Mouse (Mus musculus): ENCODE data around the gene Fancm. TPM values are rescaled to one million over a fixed set of nuclear protein-coding genes. Genes with fewer than 3 reads are reported as not detected.
A peak's percentile ranks its signal among the peaks of the same experiment; 100 is the strongest.
"Not testable (repeated sequence)": the region's sequence is repeated elsewhere in the genome, so short reads cannot be mapped to it uniquely, and the experiment has no call there.

Fancm gene
- polyA plus RNA-seq, 1 experiment from 2014 or later: 13.4 TPM

GRCm38 (mm10) chr12:65073611-65074178 lies 1.7 kb upstream of the Fancm start, which contains the start of gene Fkbp3:
Gene Fkbp3, minus strand, starts transcription at chr12:65074007.
- Histone ChIP-seq H3K27ac (peak within 1 kb of the TSS; percentile 98), H3K4me1 (peaks cover 39% of the 10 kb centered on the region), H3K27me3 (ENCODE audit: poor library complexity, severe bottlenecking) (no peaks in the 10 kb centered on the region), H3K36me3 (replicated peaks) (peaks cover 41% of the 10 kb centered on the region), H3K9me3 (no peaks in the 10 kb centered on the region), H3K4me3 (peak within 1 kb of the TSS; percentile 85)
- peak; percentile 95 for DNase-seq (ENCODE audit: extremely low spot score, low spot score)
- WGBS: under 1% methylated on average over 49 of the region's 49 CpGs

GRCm38 (mm10) chr12:65074651-65075050 lies 752 bp upstream of the Fancm start:
- Histone ChIP-seq H3K27me3 (ENCODE audit: poor library complexity, severe bottlenecking) (no peaks in the 10 kb centered on the region), H3K36me3 (replicated peaks) (peaks cover 40% of the 10 kb centered on the region), H3K9me3 (no peaks in the 10 kb centered on the region), H3K27ac (peak overlapping the region; percentile 98), H3K4me1 (peaks cover 39% of the 10 kb centered on the region), H3K4me3 (peak overlapping the region; percentile 85)
- WGBS: 48% methylated on average over 7 of the region's 7 CpGs
- no peak for DNase-seq (ENCODE audit: extremely low spot score, low spot score)

DNA sequence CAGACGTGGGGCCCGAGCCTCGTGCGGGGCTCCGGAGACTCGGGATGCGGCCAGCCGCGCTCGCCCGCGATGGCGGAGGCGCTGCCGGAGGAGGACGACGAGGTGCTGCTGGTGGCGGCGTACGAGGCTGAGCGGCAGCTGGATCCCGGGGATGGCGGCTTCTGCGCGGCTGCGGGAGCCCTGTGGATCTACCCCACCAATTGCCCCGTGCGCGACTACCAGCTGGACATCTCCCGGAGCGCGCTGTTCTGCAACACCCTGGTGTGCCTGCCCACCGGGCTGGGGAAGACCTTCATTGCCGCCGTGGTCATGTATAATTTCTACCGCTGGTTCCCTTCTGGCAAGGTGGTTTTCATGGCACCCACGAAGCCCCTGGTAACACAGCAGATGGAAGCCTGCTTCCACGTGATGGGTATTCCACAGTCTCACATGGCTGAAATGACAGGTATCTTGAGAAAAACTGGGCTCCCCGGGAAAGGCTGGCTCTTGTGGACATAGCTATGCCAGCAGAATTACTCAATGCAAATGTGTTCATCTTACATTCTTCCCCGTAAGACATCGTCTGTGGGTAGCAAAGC lies 419 bp downstream of the Fancm start:
- H3K4me1 ChIP-seq: peaks cover 39% of the 10 kb centered on the region
- WGBS: under 1% methylated on average over 41 of the region's 41 CpGs
- DNase-seq (ENCODE audit: extremely low spot score, low spot score): no peak
- H3K4me3 ChIP-seq: peak overlapping the region; percentile 85
- H3K27ac ChIP-seq: peak overlapping the region; percentile 98
- no peaks in the 10 kb centered on the region for H3K27me3 ChIP-seq (ENCODE audit: poor library complexity, severe bottlenecking)
- no peaks in the 10 kb centered on the region for H3K9me3 ChIP-seq
- peaks cover 40% of the 10 kb centered on the region for H3K36me3 ChIP-seq (replicated peaks)

DNA sequence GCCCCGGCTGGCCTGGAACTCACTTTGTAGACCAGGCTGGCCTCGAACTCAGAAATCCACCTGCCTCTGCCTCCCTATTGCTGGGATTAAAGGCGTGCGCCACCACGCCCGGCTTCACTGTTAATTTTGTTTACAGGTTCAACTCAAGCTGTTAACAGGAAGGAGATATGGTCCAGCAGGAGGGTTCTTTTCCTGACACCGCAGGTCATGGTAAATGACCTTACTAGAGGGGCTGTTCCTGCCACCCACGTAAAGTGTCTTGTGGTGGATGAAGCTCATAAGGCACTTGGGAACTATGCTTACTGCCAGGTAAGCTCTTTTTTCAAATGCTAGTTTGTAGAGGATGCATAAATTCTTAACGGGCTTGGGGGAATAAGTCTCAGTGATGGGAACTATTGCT lies 1.5 kb downstream of the Fancm start:
- Histone ChIP-seq H3K4me3 (peak overlapping the region; percentile 85), H3K27ac (no peak overlapping the region), H3K36me3 (replicated peaks) (peaks cover 43% of the 10 kb centered on the region), H3K4me1 (peaks cover 36% of the 10 kb centered on the region), H3K27me3 (ENCODE audit: poor library complexity, severe bottlenecking) (no peaks in the 10 kb centered on the region), H3K9me3 (no peaks in the 10 kb centered on the region)
- no peak for DNase-seq (ENCODE audit: extremely low spot score, low spot score)
- WGBS: 89% methylated on average over 9 of the region's 9 CpGs

DNA sequence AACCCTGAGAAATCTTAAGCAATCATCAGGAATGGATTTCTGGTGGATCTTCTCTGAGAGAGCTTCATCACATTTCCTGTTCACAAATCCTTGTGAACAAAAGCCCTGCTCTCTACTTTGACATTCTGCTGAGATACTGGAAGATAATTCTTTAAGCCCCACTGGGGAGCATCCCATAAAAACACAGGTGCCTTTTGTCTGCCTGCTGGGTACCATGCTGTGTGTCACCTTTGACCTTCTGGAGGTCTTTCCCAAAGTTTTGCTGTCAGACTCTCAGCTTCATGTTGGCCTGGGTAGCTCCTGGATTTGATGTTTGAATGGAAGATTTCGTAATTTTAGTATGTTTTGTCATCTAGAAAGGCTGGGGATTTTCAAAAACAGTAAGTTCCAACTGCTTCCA lies 33.3 kb downstream of the Fancm start:
- no peak overlapping the region for H3K27ac ChIP-seq
- no peaks in the 10 kb centered on the region for H3K4me1 ChIP-seq
- H3K4me3 ChIP-seq: no peak overlapping the region
- H3K27me3 ChIP-seq (ENCODE audit: poor library complexity, severe bottlenecking): no peaks in the 10 kb centered on the region
- H3K36me3 ChIP-seq (replicated peaks): peaks cover 95% of the 10 kb centered on the region
- no peak for DNase-seq (ENCODE audit: extremely low spot score, low spot score)
- H3K9me3 ChIP-seq: 0 out of 2 replicates have a peak, but pooled peaks cover 2% of the 10 kb centered on the region
- WGBS: 84% methylated on average over 1 of the region's 1 CpGs

DNA sequence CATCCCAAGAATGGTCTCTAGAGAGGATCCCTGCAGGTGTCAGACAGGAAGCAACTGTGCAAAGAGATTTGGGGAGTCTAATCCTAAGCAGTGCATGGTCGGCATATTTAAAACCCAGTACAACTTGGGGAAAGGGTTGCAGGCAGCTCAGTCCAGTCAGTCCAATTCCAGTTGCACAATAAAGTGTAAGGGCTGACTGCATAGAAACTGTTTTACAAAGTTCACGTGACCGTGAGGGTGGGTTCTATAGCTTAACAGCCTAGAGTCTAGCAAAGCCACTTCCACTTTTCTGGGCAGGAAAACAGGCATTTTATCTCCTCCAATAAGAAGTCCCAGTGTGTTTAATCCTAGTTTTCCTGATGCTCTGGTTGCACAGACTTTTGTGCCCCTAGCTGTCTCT lies 36.1 kb downstream of the Fancm start:
- Histone ChIP-seq H3K27ac (no peak overlapping the region), H3K27me3 (ENCODE audit: poor library complexity, severe bottlenecking) (no peaks in the 10 kb centered on the region), H3K4me1 (no peaks in the 10 kb centered on the region), H3K9me3 (0 out of 2 replicates have a peak, but pooled peaks cover 2% of the 10 kb centered on the region), H3K36me3 (replicated peaks) (peaks cover 95% of the 10 kb centered on the region), H3K4me3 (no peak overlapping the region)
- 92% methylated on average over 3 of the region's 3 CpGs for WGBS
- no peak for DNase-seq (ENCODE audit: extremely low spot score, low spot score)

DNA sequence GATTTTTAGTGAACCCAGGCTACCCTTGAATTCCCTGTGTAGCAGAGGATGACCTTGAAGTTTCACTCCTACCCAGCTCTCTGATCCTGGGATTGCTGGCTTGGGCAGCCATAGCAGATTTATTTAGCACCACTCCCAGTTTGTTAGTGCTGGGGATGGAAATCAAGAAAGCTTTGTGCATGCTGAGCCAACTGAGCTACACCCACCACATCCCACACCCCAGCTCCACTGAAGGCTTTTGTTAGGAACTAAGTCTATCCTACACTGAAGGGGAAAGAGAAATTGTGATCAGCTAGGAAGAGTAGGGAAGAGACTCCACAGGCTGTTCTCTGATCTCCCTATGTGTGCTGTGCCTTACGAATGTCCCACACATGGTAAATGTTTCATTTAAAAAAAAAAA lies 37.4 kb downstream of the Fancm start:
- peaks cover 97% of the 10 kb centered on the region for H3K36me3 ChIP-seq (replicated peaks)
- no peak overlapping the region for H3K27ac ChIP-seq
- 96% methylated on average over 1 of the region's 1 CpGs for WGBS
- H3K27me3 ChIP-seq (ENCODE audit: poor library complexity, severe bottlenecking): no peaks in the 10 kb centered on the region
- H3K9me3 ChIP-seq: 0 out of 2 replicates have a peak, but pooled peaks cover 2% of the 10 kb centered on the region
- no peaks in the 10 kb centered on the region for H3K4me1 ChIP-seq
- H3K4me3 ChIP-seq: no peak overlapping the region
- DNase-seq (ENCODE audit: extremely low spot score, low spot score): no peak

DNA sequence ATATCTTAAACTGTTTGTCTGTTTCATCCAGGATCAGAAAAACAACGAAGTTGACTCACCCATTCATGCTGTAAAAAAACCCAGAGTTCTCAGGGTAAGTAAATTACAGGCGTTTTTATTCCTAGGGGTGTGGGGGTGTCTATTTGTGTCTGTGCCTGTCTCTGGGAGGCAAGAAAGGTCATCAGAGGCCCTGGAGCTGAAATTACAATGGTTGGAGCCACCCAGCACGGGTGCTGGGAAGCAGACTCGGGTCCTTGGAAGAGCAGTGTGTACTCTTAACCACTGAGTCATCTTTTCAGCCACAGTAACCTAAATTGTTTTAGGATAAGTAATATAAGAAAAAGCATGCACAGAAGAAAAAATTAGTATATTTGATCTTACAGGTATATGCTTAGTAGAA lies 38.5 kb downstream of the Fancm start:
- no peak for DNase-seq (ENCODE audit: extremely low spot score, low spot score)
- 90% methylated on average over 4 of the region's 4 CpGs for WGBS
- no peak overlapping the region for H3K4me3 ChIP-seq

GRCm38 (mm10) chr12:65114978-65115377 lies 39.6 kb downstream of the Fancm start:
- not testable (repeated sequence) for H3K27ac ChIP-seq; H3K4me3 ChIP-seq; H3K27me3 ChIP-seq (ENCODE audit: poor library complexity, severe bottlenecking); H3K9me3 ChIP-seq; DNase-seq (ENCODE audit: extremely low spot score, low spot score); H3K4me1 ChIP-seq
- 91% methylated on average over 3 of the region's 3 CpGs for WGBS
- H3K36me3 ChIP-seq (replicated peaks): peaks cover 99% of the 10 kb centered on the region

More for the DNA sequence above, 38.5 kb downstream of the Fancm start:
- H3K36me3 ChIP-seq (replicated peaks): peaks cover 99% of the 10 kb centered on the region
- 0 out of 2 replicates have a peak, but pooled peaks cover 2% of the 10 kb centered on the region for H3K9me3 ChIP-seq
- no peaks in the 10 kb centered on the region for H3K27me3 ChIP-seq (ENCODE audit: poor library complexity, severe bottlenecking)
- H3K4me1 ChIP-seq: no peaks in the 10 kb centered on the region
- H3K27ac ChIP-seq: no peak overlapping the region

DNA sequence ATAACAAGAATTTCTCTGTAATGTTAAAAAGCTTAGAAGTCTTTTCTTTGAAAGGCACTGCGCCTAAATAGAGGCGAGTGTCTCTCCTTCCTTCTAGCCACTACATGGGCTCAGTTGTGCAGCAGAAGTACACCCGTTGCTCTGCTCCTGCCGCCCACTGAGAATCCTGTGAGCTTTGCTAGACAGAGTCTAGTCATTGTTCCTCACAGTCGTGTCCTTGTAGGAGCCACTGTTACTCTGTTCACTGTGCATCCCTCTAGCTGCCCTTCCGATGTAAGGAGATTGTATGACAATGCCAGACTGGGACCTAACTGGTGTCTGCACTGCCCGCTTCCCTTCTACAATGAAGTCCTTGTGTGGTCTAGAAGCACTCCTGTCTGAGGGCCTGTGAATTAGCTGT lies 43.6 kb downstream of the Fancm start:
- DNase-seq (ENCODE audit: extremely low spot score, low spot score): no peak
- H3K36me3 ChIP-seq (replicated peaks): peaks cover 99% of the 10 kb centered on the region

DNA sequence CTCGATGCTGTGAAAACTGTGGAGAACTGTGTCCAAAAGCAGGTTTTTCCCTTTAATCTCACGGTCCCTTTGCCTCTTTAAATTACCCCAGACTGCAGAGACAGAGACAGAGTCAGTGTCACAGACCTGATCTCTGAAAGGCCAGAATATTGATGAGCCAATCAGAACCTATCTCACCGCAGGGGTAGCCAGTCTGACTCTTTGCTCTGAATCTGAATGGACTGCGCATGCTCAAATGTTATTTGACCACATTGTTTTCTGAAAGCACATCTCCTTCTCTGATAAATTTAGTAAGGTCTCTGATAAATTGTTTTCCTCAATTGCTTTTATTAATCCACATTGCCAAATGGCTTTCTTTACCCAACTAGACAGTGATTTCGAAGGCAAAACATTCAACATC lies 44.0 kb downstream of the Fancm start:
- no peaks in the 10 kb centered on the region for H3K9me3 ChIP-seq
- peaks cover 99% of the 10 kb centered on the region for H3K36me3 ChIP-seq (replicated peaks)
- 93% methylated on average over 5 of the region's 5 CpGs for WGBS

More for the DNA sequence above, 43.6 kb downstream of the Fancm start:
- WGBS: 89% methylated on average over 7 of the region's 7 CpGs
- Histone ChIP-seq H3K27me3 (ENCODE audit: poor library complexity, severe bottlenecking) (no peaks in the 10 kb centered on the region), H3K27ac (no peak overlapping the region), H3K9me3 (no peaks in the 10 kb centered on the region), H3K4me1 (no peaks in the 10 kb centered on the region), H3K4me3 (no peak overlapping the region)

GRCm38 (mm10) chr12:65136121-65136520 lies 60.7 kb downstream of the Fancm start:
- WGBS: 94% methylated on average over 4 of the region's 4 CpGs
- not testable (repeated sequence) for H3K27ac ChIP-seq; H3K4me1 ChIP-seq; H3K27me3 ChIP-seq (ENCODE audit: poor library complexity, severe bottlenecking); H3K9me3 ChIP-seq; DNase-seq (ENCODE audit: extremely low spot score, low spot score); H3K4me3 ChIP-seq
- peaks cover 99% of the 10 kb centered on the region for H3K36me3 ChIP-seq (replicated peaks)

More for the DNA sequence above, 44.0 kb downstream of the Fancm start:
- H3K4me1 ChIP-seq: no peaks in the 10 kb centered on the region
- H3K4me3 ChIP-seq: no peak overlapping the region
- DNase-seq (ENCODE audit: extremely low spot score, low spot score): no peak
- H3K27me3 ChIP-seq (ENCODE audit: poor library complexity, severe bottlenecking): no peaks in the 10 kb centered on the region
- H3K27ac ChIP-seq: no peak overlapping the region

All from forebrain, embryonic 10.5 days (tissue).